In the genomic region with DNA sequence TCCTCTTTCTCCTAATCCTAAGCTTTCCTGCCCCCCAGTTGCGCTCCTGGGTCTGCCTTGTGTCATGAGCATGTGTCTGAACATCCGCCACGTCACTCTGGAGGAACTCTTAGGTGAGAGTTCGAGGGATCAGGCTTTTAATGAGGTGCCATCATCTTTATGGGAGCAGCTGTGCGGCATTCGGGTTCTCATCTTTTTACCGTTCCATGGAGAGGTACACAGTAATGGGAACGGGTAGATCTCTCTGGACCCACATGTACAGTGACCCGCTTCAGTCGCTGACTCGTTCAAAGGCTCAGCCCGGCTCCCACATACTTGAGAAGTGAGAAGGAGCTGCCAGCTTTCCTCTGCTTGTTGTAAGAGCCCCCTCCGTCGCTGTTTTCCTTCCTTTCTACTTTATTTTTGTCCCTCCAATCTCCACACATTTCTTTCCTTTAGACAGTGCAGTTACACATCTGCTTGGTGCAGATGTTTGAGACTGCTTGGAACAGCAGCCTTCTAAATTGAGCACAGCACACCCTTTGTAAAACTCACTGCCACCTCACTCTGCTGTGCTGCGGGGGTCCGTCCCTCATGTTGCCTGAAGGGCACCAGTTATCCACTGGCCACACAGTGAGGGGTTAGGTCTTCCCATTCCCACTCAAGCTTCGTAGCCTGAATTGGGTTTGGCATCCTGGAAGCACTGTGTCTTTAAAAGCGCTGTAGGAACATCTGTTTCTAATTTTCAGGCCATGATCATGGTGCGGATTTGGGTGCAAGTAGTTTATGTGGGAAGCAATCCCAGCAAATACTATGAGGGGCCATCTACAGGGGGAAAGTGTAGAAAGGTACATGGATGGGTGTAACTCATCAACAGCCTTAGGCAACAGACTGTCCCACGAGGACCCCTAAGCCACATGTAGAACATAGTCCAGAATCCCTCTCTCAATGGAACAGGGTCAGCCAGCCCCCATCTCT, we compare ENCODE assay signal across 12 mouse cellular contexts.
DNase-seq lines count a peak whose midpoint lies in the region; ATAC-seq lines count a peak whose summit lies in the region.
"Had no signal": no experiment of that assay in that cellular context is flagged by ENCODE, and none has a peak within 500 bp of the region (broad histone marks: within the 10 kb centered on the region; RNA-seq: fewer than 3 reads in every experiment).

No protein-coding gene starts in this region.

- 73% methylated on average over 20 of the region's 20 CpGs for WGBS in hindbrain, embryonic 10.5 days
- 84% methylated on average over 20 of the region's 20 CpGs for WGBS in hindbrain, embryonic 14.5 days
- WGBS in heart, embryonic 15.5 days: 65% methylated on average over 20 of the region's 20 CpGs
- WGBS in liver, embryonic 12.5 days (ENCODE audit: insufficient replicate concordance): 69% methylated on average over 20 of the region's 20 CpGs

- no peak for ATAC-seq in hindbrain, embryonic 14.5 days (ENCODE audit: low FRiP score)
- ATAC-seq in heart, embryonic 15.5 days (replicated peaks; ENCODE audit: insufficient number of reproducible peaks, insufficient read depth, low FRiP score, low read depth): no peak
- no peak for ATAC-seq in liver, embryonic 12.5 days
- ATAC-seq: forebrain, embryonic 16.5 days had no signal

- no peaks in the 10 kb centered on the region for H3K9me3 ChIP-seq in hindbrain, embryonic 10.5 days
- no peaks in the 10 kb centered on the region for H3K9me3 ChIP-seq in hindbrain, embryonic 14.5 days (ENCODE audit: control insufficient read depth, low read length)
- H3K9me3 ChIP-seq in heart, embryonic 15.5 days (replicated peaks): no peaks in the 10 kb centered on the region
- H3K9me3 ChIP-seq in liver, embryonic 12.5 days (replicated peaks): no peaks in the 10 kb centered on the region

- H3K4me2 ChIP-seq in hindbrain, embryonic 14.5 days (replicated peaks): no peak overlapping the region
- H3K4me2 ChIP-seq in heart, embryonic 15.5 days: no peak overlapping the region
- no peak overlapping the region for H3K4me2 ChIP-seq in liver, embryonic 12.5 days

- no peak overlapping the region for H3K9ac ChIP-seq in hindbrain, embryonic 14.5 days
- no peak overlapping the region for H3K9ac ChIP-seq in heart, embryonic 15.5 days
- H3K9ac ChIP-seq in liver, embryonic 12.5 days: no peak overlapping the region

- H3K4me3 ChIP-seq in hindbrain, embryonic 10.5 days: no peak overlapping the region
- H3K4me3 ChIP-seq in hindbrain, embryonic 14.5 days (replicated peaks; ENCODE audit: low read length): no peak overlapping the region
- no peak overlapping the region for H3K4me3 ChIP-seq in heart, embryonic 15.5 days
- no peak overlapping the region for H3K4me3 ChIP-seq in liver, embryonic 12.5 days
- H3K4me3 ChIP-seq: myocyte had no signal

- no peak overlapping the region for H3K27ac ChIP-seq in hindbrain, embryonic 10.5 days
- H3K27ac ChIP-seq in hindbrain, embryonic 14.5 days: no peak overlapping the region
- peak overlapping the region; percentile 28 for H3K27ac ChIP-seq in heart, embryonic 15.5 days
- H3K27ac ChIP-seq in liver, embryonic 12.5 days: no peak overlapping the region

- H3K27me3 ChIP-seq in hindbrain, embryonic 10.5 days (ENCODE audit: insufficient read depth, poor library complexity, severe bottlenecking): no peaks in the 10 kb centered on the region
- H3K27me3 ChIP-seq in hindbrain, embryonic 14.5 days (ENCODE audit: control insufficient read depth, insufficient read depth, low read length): no peaks in the 10 kb centered on the region
- no peaks in the 10 kb centered on the region for H3K27me3 ChIP-seq in heart, embryonic 15.5 days
- H3K27me3 ChIP-seq in liver, embryonic 12.5 days (replicated peaks): no peaks in the 10 kb centered on the region

- DNase-seq in hindbrain, embryonic 10.5 days (ENCODE audit: low spot score): peak; percentile 13
- no peak for DNase-seq in hindbrain, embryonic 14.5 days (ENCODE audit: low spot score)
- DNase-seq in 3T3-L1 (ENCODE audit: low read depth, low spot score): peak; percentile 43
- DNase-seq in embryo, embryonic 11.5 days (ENCODE audit: low read depth, low spot score): peak; percentile 42
- no peak for DNase-seq in cerebellum, postnatal 14 days
- no peak for DNase-seq in cerebellum, adult 9-11 months
- DNase-seq: cerebellum, postnatal 36 days; kidney, postnatal 14 days had no signal

- H3K36me3 ChIP-seq in hindbrain, embryonic 10.5 days: no peaks in the 10 kb centered on the region
- no peaks in the 10 kb centered on the region for H3K36me3 ChIP-seq in hindbrain, embryonic 14.5 days (replicated peaks; ENCODE audit: control insufficient read depth, insufficient read depth)
- H3K36me3 ChIP-seq in heart, embryonic 15.5 days: no peaks in the 10 kb centered on the region
- H3K36me3 ChIP-seq in liver, embryonic 12.5 days: no peaks in the 10 kb centered on the region

- peaks cover under 1% of the 10 kb centered on the region for H3K4me1 ChIP-seq in hindbrain, embryonic 10.5 days (replicated peaks)
- no peaks in the 10 kb centered on the region for H3K4me1 ChIP-seq in hindbrain, embryonic 14.5 days (replicated peaks; ENCODE audit: control insufficient read depth, insufficient read depth, low read length)
- peaks cover 13% of the 10 kb centered on the region for H3K4me1 ChIP-seq in heart, embryonic 15.5 days (replicated peaks)
- H3K4me1 ChIP-seq in liver, embryonic 12.5 days: peaks cover 4% of the 10 kb centered on the region; the same call in 1 of the 2 replicates

Comparison
In these comparisons a context has a peak if more than half of its experiments do, and no peak if none do; other contexts are left out.
1. DNase-seq: peak in hindbrain, embryonic 10.5 days (single experiment), 3T3-L1 (single experiment) and embryo, embryonic 11.5 days (single experiment); none in hindbrain, embryonic 14.5 days (single experiment), cerebellum, postnatal 14 days (0 of 2) and cerebellum, adult 9-11 months (single experiment).